Mouse (Mus musculus): Measurements from ENCODE around the gene Slc22a17. TPM values are rescaled to one million over a fixed set of nuclear protein-coding genes. Genes with fewer than 3 reads are reported as not detected.

Slc22a17 gene
- total and polyA plus RNA-seq, 2 experiments from 2014 or later, result 369 to 606 TPM

DNA sequence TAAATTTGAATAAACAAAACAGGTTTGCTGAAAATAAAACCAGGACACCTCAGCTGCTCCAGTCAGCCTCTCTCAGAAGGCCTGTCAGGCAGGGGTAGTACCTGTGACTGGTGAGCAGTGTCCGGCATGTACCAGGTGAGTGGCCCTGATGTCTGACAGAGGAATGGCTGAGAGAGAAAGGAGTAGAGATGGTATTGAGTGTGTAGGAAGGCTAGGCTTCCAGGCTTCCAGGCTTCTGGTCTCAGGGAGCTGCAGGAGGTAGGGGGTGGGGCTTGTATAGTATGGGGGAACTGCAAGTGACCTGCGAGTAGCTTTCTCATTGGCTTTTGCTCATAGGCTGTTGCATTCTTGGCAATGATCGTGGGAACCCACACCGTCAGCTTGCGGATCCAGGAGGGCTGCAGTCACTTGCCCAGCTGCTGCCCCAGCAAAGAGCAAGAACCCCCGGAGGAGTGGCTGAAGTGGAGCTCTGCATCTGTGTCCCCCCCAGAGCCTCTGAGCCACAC is 19.8 kb upstream of the Slc22a17 start, which contains the start of gene Il25:
TSS of gene Il25 (plus strand) at position 51 of the 506 bp plus-strand sequence.
- peak; percentile 69 for DNase-seq (ENCODE audit: low spot score)
- Histone ChIP-seq H3K9ac (replicated peaks; ENCODE audit: low read length) (0 out of 2 replicates have a peak within 1 kb of the TSS, but pooled peaks have one; percentile 10), H3K4me1 (ENCODE audit: insufficient read depth, low read length) (peaks cover 11% of the 10 kb centered on the region; the same call in 1 of the 2 replicates), H3K4me2 (ENCODE audit: low read depth, low read length) (peak within 1 kb of the TSS; percentile 16; the same call in 1 of the 2 replicates), H3K36me3 (ENCODE audit: insufficient read depth, low read length) (no peaks in the 10 kb centered on the region), H3K27me3 (ENCODE audit: insufficient read depth, low read length) (no peaks in the 10 kb centered on the region), H3K9me3 (ENCODE audit: low read length) (no peaks in the 10 kb centered on the region), H3K4me3 (ENCODE audit: low read length) (no peak within 1 kb of the TSS), H3K27ac (no peak within 1 kb of the TSS)
- ATAC-seq, result no peak
- TF ChIP-seq CTCF (IDR thresholded peaks at IDR 0.05; ENCODE audit: low read depth), result no peak
- 35% methylated on average over 6 of the region's 6 CpGs for WGBS

DNA sequence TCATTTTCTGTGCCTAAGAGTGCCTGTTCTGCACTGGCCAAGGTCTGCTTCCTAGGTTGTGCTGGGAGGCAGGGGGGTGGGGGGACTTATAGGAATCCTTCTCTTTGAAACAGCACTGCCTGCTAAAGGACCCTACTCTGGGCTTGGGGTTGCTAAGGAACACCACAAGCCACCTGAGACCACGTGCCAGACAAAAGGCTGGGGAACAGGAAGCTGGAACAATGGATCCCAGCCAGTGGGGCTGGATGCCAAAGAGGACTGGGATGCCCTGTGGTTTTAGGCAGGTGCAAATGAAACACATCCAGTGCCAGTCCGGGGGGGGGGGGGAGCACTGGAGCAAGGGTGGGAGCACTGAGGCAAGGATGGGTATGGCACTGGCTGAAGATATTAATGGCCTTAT is 17.5 kb upstream of the Slc22a17 start:
- WGBS, result 10% methylated on average over 2 of the region's 2 CpGs
- Histone ChIP-seq H3K27me3 (ENCODE audit: insufficient read depth, low read length) (no peaks in the 10 kb centered on the region), H3K36me3 (ENCODE audit: insufficient read depth, low read length) (no peaks in the 10 kb centered on the region), H3K4me1 (ENCODE audit: insufficient read depth, low read length) (peaks cover 26% of the 10 kb centered on the region; the same call in 1 of the 2 replicates), H3K9me3 (ENCODE audit: low read length) (no peaks in the 10 kb centered on the region), H3K4me3 (ENCODE audit: low read length) (no peak overlapping the region), H3K27ac (no peak overlapping the region), H3K4me2 (ENCODE audit: low read depth, low read length) (no peak overlapping the region), H3K9ac (replicated peaks; ENCODE audit: low read length) (no peak overlapping the region)
- no peak for TF ChIP-seq CTCF (IDR thresholded peaks at IDR 0.05; ENCODE audit: low read depth)
- DNase-seq (ENCODE audit: low spot score), result peak; percentile 55
- ATAC-seq, result no peak

DNA sequence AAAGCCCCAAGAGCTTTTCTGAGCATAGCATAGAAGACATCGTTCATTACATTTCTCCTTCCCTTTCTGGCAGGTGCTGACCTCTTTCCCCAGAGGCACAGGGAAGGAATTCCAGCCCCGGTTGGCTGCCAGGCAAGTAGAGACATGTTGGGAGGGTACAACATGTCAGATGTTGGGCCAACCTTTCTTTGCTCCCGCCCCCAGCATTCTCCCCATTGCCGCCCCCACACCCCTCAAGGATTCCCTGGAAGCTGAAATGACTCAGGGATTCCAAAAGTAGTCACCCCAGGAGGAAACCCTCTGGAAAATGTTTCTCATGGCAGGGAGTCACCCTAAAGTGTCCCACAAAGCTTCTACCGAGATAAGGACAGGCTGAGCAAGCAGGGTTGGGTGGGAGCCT is 16.9 kb upstream of the Slc22a17 start:
- Histone ChIP-seq H3K27me3 (ENCODE audit: insufficient read depth, low read length) (no peaks in the 10 kb centered on the region), H3K27ac (no peak overlapping the region), H3K9ac (replicated peaks; ENCODE audit: low read length) (no peak overlapping the region), H3K4me2 (ENCODE audit: low read depth, low read length) (no peak overlapping the region), H3K9me3 (ENCODE audit: low read length) (no peaks in the 10 kb centered on the region), H3K4me1 (ENCODE audit: insufficient read depth, low read length) (peaks cover 27% of the 10 kb centered on the region; the same call in 1 of the 2 replicates), H3K36me3 (ENCODE audit: insufficient read depth, low read length) (no peaks in the 10 kb centered on the region), H3K4me3 (ENCODE audit: low read length) (no peak overlapping the region)
- 65% methylated on average over 5 of the region's 5 CpGs for WGBS
- ATAC-seq (no peak), DNase-seq (ENCODE audit: low spot score) (no peak)
- TF ChIP-seq CTCF (IDR thresholded peaks at IDR 0.05; ENCODE audit: low read depth), result no peak

DNA sequence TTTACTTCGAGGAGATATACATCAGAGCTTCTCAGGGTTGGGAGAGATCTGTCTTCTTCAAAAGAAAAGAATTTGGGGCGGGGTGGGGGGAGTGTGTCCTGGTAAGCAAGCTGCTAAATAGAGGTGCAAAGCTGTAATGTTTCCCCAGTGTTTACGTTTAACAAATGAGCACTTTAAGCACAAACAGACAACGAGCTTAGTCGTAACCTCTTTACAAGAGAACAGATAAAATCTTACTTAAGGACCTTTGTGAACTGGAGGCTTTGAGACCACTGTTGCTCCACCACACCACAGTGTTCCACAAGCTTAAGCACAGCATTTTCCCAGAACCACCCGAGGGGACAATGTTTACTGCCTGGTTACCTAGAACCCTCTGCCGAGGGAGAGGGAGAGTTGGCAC is 14.4 kb upstream of the Slc22a17 start:
- H3K27me3 ChIP-seq (ENCODE audit: insufficient read depth, low read length), result no peaks in the 10 kb centered on the region

DNA sequence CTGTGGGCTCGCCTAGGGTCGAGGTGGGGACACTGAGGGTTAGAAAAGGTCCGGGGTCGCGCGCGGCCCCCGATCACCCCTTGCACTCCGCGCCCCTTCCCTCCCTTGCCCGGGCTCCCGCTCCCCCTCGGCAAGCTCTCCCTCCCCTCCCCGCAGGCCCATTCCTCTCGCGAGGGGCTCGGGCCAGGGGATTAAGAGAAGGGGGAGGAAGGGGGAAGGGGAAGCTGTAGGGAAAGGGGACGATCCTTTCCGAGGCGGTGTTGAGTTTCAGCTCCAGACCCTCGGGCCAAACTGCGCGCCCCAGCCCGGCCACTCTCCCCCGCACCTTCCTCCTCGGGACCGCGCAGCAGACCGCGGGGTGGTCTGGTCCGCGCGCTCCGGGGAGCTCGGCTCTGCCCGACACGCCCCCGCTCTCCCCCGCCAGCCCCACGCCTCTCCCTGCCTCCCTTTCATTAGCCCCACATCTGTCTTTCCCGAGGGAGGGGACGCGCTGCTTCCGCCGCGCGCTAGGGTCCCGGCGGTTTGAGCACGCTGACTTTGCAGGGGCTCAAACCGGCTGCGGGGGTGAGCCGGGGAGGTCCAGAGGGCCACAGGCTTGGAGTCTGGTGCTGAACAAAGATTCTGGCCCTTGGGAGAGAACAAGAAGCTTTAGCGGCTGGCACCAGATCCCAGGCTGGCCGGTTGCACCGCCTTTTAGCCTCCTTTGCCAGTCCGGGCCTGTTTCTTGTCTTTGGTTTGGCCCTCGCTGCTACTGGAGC is 13.6 kb upstream of the Slc22a17 start:
- no peak for TF ChIP-seq CTCF (IDR thresholded peaks at IDR 0.05; ENCODE audit: low read depth)
- Histone ChIP-seq H3K27me3 (ENCODE audit: insufficient read depth, low read length) (no peaks in the 10 kb centered on the region), H3K9ac (replicated peaks; ENCODE audit: low read length) (peak overlapping the region; percentile 78), H3K9me3 (ENCODE audit: low read length) (no peaks in the 10 kb centered on the region), H3K4me3 (ENCODE audit: low read length) (peak overlapping the region; percentile 53), H3K27ac (peak overlapping the region; percentile 95), H3K4me1 (ENCODE audit: insufficient read depth, low read length) (peaks cover 22% of the 10 kb centered on the region; the same call in 1 of the 2 replicates), H3K4me2 (ENCODE audit: low read depth, low read length) (peak overlapping the region; percentile 98), H3K36me3 (ENCODE audit: insufficient read depth, low read length) (no peaks in the 10 kb centered on the region)
- WGBS, result under 1% methylated on average over 41 of the region's 58 CpGs
- peak; percentile 81 for ATAC-seq
- DNase-seq (ENCODE audit: low spot score), result peak; percentile 79

More for the DNA sequence above, 14.4 kb upstream of the Slc22a17 start:
- WGBS, result 27% methylated on average over 7 of the region's 7 CpGs
- Histone ChIP-seq H3K27ac (peak overlapping the region; percentile 95), H3K9ac (replicated peaks; ENCODE audit: low read length) (peak overlapping the region; percentile 78; the same call in 1 of the 2 replicates), H3K36me3 (ENCODE audit: insufficient read depth, low read length) (no peaks in the 10 kb centered on the region), H3K4me1 (ENCODE audit: insufficient read depth, low read length) (peaks cover 22% of the 10 kb centered on the region; the same call in 1 of the 2 replicates), H3K4me2 (ENCODE audit: low read depth, low read length) (peak overlapping the region; percentile 98), H3K4me3 (ENCODE audit: low read length) (no peak overlapping the region), H3K9me3 (ENCODE audit: low read length) (no peaks in the 10 kb centered on the region)
- no peak for TF ChIP-seq CTCF (IDR thresholded peaks at IDR 0.05; ENCODE audit: low read depth)
- ATAC-seq, result no peak
- DNase-seq (ENCODE audit: low spot score), result no peak

DNA sequence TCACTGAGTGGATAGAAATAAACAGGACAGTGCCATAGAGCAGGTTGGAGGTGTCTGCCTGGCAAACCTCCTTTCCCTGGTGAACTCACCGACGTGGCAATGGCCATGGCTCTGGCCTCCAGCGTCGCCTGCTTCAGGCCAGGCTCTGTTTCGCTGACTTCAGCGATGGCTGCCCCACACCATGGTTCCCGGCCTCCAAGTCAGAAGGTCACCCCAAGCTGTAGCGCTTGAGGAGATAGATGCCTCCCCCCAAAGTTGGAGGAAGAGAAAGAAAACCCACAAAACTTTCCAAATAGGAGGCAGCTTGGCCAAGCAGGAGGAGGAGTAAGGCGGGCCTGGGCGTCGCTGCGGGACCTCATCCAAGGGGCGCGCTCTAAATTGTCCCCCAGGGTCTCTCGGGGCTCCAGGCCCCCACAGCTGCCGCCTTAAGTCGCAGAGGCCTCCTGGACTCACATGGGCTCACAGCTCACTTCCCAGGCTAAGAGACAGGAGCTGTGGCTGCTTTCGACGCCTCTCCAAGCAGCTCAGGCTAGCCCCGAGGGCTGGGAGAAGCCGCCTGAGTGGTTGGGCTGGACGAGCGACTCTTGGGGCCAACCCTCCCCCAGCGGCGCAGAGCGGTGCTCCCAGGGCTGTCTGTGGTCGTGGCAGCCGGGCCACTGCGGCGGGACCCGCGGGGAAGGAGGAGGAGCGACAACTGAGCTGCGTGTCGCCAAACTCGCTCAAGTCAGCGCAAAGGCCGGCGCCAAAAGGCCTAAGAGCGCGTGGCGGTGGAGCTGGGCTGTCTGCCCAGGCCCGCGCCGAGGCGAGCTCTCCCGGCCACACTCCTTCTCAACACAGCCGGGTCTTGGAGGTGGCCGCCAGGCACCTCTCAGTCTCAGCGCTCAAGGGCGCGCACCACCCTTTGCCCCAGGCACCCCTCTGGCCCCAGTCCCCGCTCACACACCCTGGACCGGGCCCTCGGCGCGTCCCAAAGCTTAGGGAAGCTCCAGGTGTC is 12.7 kb upstream of the Slc22a17 start, which contains the start of gene Efs:
TSS of gene Efs (minus strand) at position 778 of the 994 bp plus-strand sequence.
- DNase-seq (ENCODE audit: low spot score), result peak; percentile 77
- H3K4me1 ChIP-seq (ENCODE audit: insufficient read depth, low read length), result peaks cover 22% of the 10 kb centered on the region; the same call in 1 of the 2 replicates
- H3K27ac ChIP-seq, result peak within 1 kb of the TSS; percentile 95
- ATAC-seq, result peak; percentile 67
- TF ChIP-seq CTCF (IDR thresholded peaks at IDR 0.05; ENCODE audit: low read depth), result no peak
- no peaks in the 10 kb centered on the region for H3K27me3 ChIP-seq (ENCODE audit: insufficient read depth, low read length)
- H3K9me3 ChIP-seq (ENCODE audit: low read length), result no peaks in the 10 kb centered on the region
- H3K36me3 ChIP-seq (ENCODE audit: insufficient read depth, low read length), result no peaks in the 10 kb centered on the region
- peak within 1 kb of the TSS; percentile 53 for H3K4me3 ChIP-seq (ENCODE audit: low read length)
- 3% methylated on average over 43 of the region's 57 CpGs for WGBS
- peak within 1 kb of the TSS; percentile 98 for H3K4me2 ChIP-seq (ENCODE audit: low read depth, low read length)
- H3K9ac ChIP-seq (replicated peaks; ENCODE audit: low read length), result peak within 1 kb of the TSS; percentile 78

Data from hindbrain, postnatal 0 days (tissue).